Mouse (Mus musculus): ENCODE measurements around the gene Cphx3.
"Not testable (repeated sequence)": the region's sequence is repeated elsewhere in the genome, so short reads cannot be mapped to it uniquely, and the experiment has no call there.

Cphx3 gene

GRCm38 (mm10) chr14:26081997-26082396, at the start of gene Cphx3:
Cphx3 (plus strand) TSS chr14:26082297.
- DNase-seq: not testable (repeated sequence)

- not testable (repeated sequence) for DNase-seq
Observed at GRCm38 (mm10) chr14:26034364-26034763, 47.7 kb upstream of the Cphx3 start.

GRCm38 (mm10) chr14:26035439-26035838, 46.7 kb upstream of the Cphx3 start:
- not testable (repeated sequence) for DNase-seq

GRCm38 (mm10) chr14:26042611-26043010, 39.5 kb upstream of the Cphx3 start, which contains the start of gene Gm9780:
Gm9780 (minus strand) TSS chr14:26042711.
- DNase-seq: not testable (repeated sequence)

- not testable (repeated sequence) for DNase-seq
Observed at GRCm38 (mm10) chr14:26045007-26045406, 37.1 kb upstream of the Cphx3 start.

- not testable (repeated sequence) for DNase-seq
Observed at GRCm38 (mm10) chr14:26047026-26047425, 35.1 kb upstream of the Cphx3 start.

GRCm38 (mm10) chr14:26048767-26049166, 33.3 kb upstream of the Cphx3 start:
- not testable (repeated sequence) for DNase-seq

- DNase-seq: not testable (repeated sequence)
Observed at GRCm38 (mm10) chr14:26058184-26058583, 23.9 kb upstream of the Cphx3 start.

- DNase-seq: not testable (repeated sequence)
Observed at GRCm38 (mm10) chr14:26059362-26059761, 22.7 kb upstream of the Cphx3 start.

- DNase-seq: not testable (repeated sequence)
Observed at GRCm38 (mm10) chr14:26066574-26067324, 15.3 kb upstream of the Cphx3 start.

GRCm38 (mm10) chr14:26067325-26067633, 14.8 kb upstream of the Cphx3 start, which contains the start of gene Tmem254c:
Tmem254c (minus strand) TSS chr14:26067355.
- not testable (repeated sequence) for DNase-seq

- DNase-seq: not testable (repeated sequence)
Observed at GRCm38 (mm10) chr14:26076620-26077390, 5.3 kb upstream of the Cphx3 start.

- not testable (repeated sequence) for DNase-seq
Observed at GRCm38 (mm10) chr14:26081216-26081615, 881 bp upstream of the Cphx3 start, which contains the start of gene Cphx2. Cphx2 (plus strand) TSS chr14:26081516.

- DNase-seq: not testable (repeated sequence)
Observed at GRCm38 (mm10) chr14:26097622-26098021, 15.5 kb downstream of the Cphx3 start.

- not testable (repeated sequence) for DNase-seq
Observed at GRCm38 (mm10) chr14:26118150-26118549, 36.1 kb downstream of the Cphx3 start, which contains the start of gene Duxbl2. Duxbl2 (plus strand) TSS chr14:26118349.

- DNase-seq: not testable (repeated sequence)
Observed at GRCm38 (mm10) chr14:26118550-26119000, 36.5 kb downstream of the Cphx3 start.

GRCm38 (mm10) chr14:26119095-26119494, 37.0 kb downstream of the Cphx3 start:
- not testable (repeated sequence) for DNase-seq

GRCm38 (mm10) chr14:26147095-26147494, 65.0 kb downstream of the Cphx3 start:
- not testable (repeated sequence) for DNase-seq

- DNase-seq: not testable (repeated sequence)
Observed at GRCm38 (mm10) chr14:26156032-26156431, 73.9 kb downstream of the Cphx3 start.

- DNase-seq: not testable (repeated sequence)
Observed at GRCm38 (mm10) chr14:26161156-26161555, 79.1 kb downstream of the Cphx3 start.

- DNase-seq: not testable (repeated sequence)
Observed at GRCm38 (mm10) chr14:26162423-26162822, 80.3 kb downstream of the Cphx3 start.

- DNase-seq: not testable (repeated sequence)
Observed at GRCm38 (mm10) chr14:26165266-26165665, 83.2 kb downstream of the Cphx3 start.

- not testable (repeated sequence) for DNase-seq
Observed at GRCm38 (mm10) chr14:26173955-26174354, 91.9 kb downstream of the Cphx3 start.

Data from cerebellum, postnatal 14 days (tissue).